Mouse (Mus musculus): Measurements from ENCODE around the gene Pde6g. TPM values are rescaled to one million over a fixed set of nuclear protein-coding genes. Genes with fewer than 3 reads are reported as not detected.
A peak's percentile ranks its signal among the peaks of the same experiment; 100 is the strongest.

The Pde6g gene
- total RNA-seq (2021), result under 1 TPM; 0.20 to 0.41 TPM
- long read RNA-seq, result 0 reads

- DNase-seq (ENCODE audit: low spot score in 2 of 2), result no peak
Observed at GRCm38 (mm10) chr11:120453306-120453705, at the start of gene Pde6g. Gene Pde6g, minus strand, starts transcription at chr11:120453500.

GRCm38 (mm10) chr11:120501701-120502100 is 48.4 kb upstream of the Pde6g start:
- no peak for DNase-seq (ENCODE audit: low spot score in 2 of 2)

- DNase-seq (ENCODE audit: low spot score in 2 of 2), result no peak
Observed at GRCm38 (mm10) chr11:120501018-120501417, 47.7 kb upstream of the Pde6g start.

GRCm38 (mm10) chr11:120500357-120500756 is 47.1 kb upstream of the Pde6g start:
- no peak for DNase-seq (ENCODE audit: low spot score in 2 of 2)

- DNase-seq (ENCODE audit: low spot score in 2 of 2), result no peak
Observed at GRCm38 (mm10) chr11:120499894-120500293, 46.6 kb upstream of the Pde6g start.

GRCm38 (mm10) chr11:120498891-120499290 is 45.6 kb upstream of the Pde6g start:
- no peak for DNase-seq (ENCODE audit: low spot score in 2 of 2)

DNA sequence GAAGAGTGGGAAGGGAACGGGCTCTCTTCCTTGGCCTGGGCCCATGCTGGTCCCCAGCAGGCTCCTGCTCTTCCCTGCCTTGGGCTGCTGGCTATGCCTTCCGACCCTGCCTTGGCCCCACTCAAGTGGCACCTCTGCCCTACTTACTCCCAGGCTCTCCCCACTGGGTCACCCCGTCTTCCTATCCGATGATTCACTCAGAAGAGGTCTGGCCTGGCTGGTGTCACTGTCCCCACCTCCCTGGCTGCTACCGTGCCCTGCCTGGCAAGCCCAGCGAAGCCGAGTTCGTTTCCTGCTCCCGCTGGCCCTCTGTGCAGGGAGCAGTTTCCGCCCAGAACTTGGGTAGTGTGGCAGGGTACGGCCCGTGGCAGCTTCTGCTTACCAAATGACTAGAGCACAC is 44.9 kb upstream of the Pde6g start:
- DNase-seq (ENCODE audit: low spot score in 2 of 2), result no peak

DNA sequence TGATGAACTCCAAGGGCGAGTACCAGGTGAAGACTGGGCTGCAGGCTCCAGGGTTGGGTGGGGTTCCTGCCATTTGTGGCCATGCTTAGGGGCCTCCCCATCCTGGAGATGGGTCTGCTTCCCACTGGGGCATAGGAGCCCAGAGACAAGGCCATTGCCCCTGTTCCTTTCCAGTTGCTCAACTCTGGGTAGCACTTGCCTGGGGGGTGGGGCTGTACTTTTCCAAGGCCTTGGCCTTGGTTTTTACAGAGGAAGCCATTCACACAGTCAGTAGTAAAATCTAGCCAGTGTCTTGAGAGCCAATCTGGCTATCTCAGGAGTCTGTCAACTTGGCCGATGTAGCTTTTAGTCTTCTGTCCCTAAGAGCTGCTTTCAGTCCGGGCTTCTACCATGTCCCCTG is 44.1 kb upstream of the Pde6g start:
- no peak for DNase-seq (ENCODE audit: low spot score in 2 of 2)

- no peak for DNase-seq (ENCODE audit: low spot score in 2 of 2)
Observed at GRCm38 (mm10) chr11:120493911-120494310, 40.6 kb upstream of the Pde6g start.

- DNase-seq (ENCODE audit: low spot score in 2 of 2), result no peak
Observed at GRCm38 (mm10) chr11:120493351-120493750, 40.1 kb upstream of the Pde6g start.

DNA sequence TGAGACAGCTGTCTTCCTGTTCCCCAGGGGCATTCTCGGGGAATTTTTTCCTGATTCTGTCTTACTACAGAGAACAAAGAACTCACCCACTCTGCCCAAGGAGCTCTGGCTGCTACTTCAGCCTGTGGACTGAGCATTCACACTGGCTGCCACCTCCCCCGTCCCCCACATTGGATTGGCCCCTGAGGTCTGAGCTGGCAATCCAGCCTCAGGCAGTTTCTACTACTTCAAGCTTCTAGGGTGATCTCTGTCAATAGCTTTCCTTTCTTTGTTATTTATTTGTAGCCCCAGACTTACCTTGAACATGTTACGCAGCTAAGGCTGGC is 39.5 kb upstream of the Pde6g start:
- no peak for DNase-seq (ENCODE audit: low spot score in 2 of 2)

GRCm38 (mm10) chr11:120492024-120492877 is 39.0 kb upstream of the Pde6g start:
- peak; percentile 23 to 35 for DNase-seq (ENCODE audit: low spot score in 2 of 2)

GRCm38 (mm10) chr11:120491317-120492023 is 38.2 kb upstream of the Pde6g start, which contains the start of gene Slc25a10:
Gene Slc25a10, plus strand, starts transcription at chr11:120491840.
- peak; percentile 83 to 87 for DNase-seq (ENCODE audit: low spot score in 2 of 2)

GRCm38 (mm10) chr11:120490291-120491046 is 37.2 kb upstream of the Pde6g start:
- DNase-seq (ENCODE audit: low spot score in 2 of 2), result peak; percentile 28 to 39

- peak; percentile 63 to 74 for DNase-seq (ENCODE audit: low spot score in 2 of 2)
Observed at GRCm38 (mm10) chr11:120489054-120489761, 35.9 kb upstream of the Pde6g start.

DNA sequence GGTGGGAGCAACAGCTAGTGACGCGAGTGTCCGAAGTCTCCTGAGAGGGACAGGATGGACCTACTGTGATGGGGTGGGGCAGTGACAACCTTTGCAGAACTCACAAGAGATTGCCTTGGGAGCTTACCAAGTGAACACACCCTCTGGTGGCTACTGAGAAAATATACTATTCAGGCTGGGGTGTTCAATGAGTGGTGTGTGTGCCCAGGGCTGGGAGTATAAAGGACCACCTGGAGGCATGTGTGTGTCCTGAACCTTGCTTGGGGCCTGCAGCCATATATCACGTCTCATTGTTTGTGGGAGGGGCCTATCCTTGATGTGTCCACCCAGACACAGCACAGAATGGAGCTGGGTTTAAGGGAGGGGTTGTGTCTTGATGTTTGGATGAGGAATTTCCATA is 35.2 kb upstream of the Pde6g start:
- DNase-seq (ENCODE audit: low spot score in 2 of 2), result no peak

GRCm38 (mm10) chr11:120485251-120485650 is 32.0 kb upstream of the Pde6g start:
- DNase-seq (ENCODE audit: low spot score in 2 of 2), result no peak

- DNase-seq (ENCODE audit: low spot score in 2 of 2), result peak; percentile 88 to 89
Observed at GRCm38 (mm10) chr11:120484265-120484981, 31.1 kb upstream of the Pde6g start, which contains the start of gene Mrpl12. Gene Mrpl12, plus strand, starts transcription at chr11:120484613.

DNA sequence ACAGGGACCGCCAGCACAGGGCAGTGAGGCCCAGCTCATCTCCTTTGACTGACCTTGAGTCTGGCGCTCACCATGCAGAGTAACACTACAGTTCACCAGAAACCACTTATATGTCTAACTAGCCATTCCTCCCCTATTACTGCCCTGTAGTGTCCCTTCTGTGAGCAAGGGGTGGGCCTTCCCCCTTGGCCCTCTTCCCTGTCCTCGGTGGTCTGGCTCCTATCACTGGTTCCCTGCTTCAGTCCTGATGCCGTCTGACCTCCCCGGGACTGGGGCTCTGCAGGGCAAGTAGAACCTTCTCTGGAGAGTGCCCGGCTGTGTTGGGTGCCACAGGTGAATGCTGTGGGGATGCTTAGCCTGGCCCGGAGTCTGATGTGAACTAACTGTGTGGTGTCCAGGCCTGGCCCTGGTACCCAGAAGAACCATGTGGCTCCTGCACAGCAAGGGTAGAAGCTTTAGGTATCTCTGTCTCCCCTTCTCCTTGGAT is 30.2 kb upstream of the Pde6g start:
- DNase-seq (ENCODE audit: low spot score in 2 of 2), result no peak

DNA sequence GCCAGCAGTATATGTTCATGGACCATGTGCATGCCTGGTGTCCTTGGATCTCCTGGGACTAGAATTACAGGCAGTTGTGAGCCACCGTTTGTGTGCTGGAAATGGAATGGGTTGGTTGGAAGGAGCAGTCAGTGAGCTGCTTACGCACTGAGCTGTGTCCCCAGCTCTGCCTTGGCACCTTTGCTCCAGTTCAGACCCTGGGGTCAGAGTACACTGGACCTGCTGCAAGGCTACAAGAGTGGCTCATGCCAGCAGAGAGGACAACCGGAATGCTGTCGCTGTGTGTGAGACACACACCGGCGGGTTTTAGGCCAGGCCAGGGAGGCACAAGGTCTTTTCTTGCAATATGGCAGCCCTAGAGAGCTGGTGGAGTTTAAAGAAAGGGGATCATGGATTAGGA is 18.8 kb upstream of the Pde6g start:
- no peak for DNase-seq (ENCODE audit: low spot score in 2 of 2)
